Mouse (Mus musculus) ES-Bruce4 (cell line): ENCODE data around the gene Magi1.

Experiments
- CTCF ChIP-seq: IDR thresholded peaks from one replicate; pipeline ENCODE4 v1.8.1; 2011; ENCODE audit warnings: low read depth, low read length
- POLR2A ChIP-seq: IDR thresholded peaks from one replicate; pipeline ENCODE4 v1.8.1; 2011; ENCODE audit warnings: low read length; ENCODE audit not compliant: insufficient read depth

DNA sequence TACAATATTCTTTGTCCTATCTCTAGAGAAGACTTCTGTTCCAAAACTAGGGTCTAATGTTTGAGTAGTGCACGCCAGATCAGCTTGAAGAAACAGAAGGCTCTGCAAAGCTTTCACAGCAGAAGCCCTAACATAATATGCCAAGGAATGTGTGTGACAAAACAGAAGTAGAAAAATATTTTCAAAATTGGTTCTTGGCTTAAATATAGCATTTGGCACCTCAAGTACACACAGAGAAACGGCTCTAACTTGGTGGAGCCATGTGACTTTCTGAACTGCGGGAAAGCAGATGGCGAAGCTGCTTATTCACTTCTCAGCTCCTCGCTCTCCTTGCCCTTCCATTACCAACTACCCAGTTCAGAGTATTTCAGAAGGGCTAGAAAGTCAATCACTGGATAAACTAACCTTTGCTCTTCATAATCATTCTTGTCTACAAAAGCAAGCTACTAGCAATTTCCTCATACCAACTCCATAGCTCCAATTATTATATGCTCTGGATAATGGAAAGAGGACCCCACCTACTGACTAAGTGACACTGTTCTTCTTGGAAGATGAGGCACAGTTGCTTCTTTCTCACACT, 320.9 kb downstream of the Magi1 start:
- TF ChIP-seq POLR2A = no peak
- no peak for TF ChIP-seq CTCF
